In the genomic region with DNA sequence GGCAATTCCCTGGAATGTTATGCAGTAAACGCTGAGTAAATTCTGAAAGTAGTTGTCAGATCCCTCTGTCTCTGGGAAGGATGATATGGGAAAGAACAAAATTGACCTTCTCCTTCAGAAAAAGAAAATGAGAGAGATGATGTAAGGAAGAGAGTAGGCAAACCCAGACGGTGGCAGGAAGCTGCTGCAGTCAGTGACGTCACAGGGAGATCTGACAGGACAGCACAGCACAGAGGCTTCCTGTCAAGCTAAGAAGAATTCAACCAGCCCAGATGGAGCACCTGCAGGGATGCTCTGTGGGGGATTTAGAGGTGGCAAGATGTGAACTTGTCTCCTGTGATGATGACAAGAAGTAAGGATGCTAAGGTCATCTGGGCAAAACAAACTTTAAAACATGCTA, we compare ENCODE assay signal across 19 mouse cellular contexts.
DNase-seq lines count a peak whose midpoint lies in the region; ATAC-seq and TF ChIP-seq lines count a peak whose summit lies in the region.
"Had no signal": no experiment of that assay in that cellular context is flagged by ENCODE, and none has a peak within 500 bp of the region (broad histone marks: within the 10 kb centered on the region; RNA-seq: fewer than 3 reads in every experiment).

No protein-coding gene starts in this region.

- TF ChIP-seq CTCF in thymus, adult 2 months (IDR thresholded peaks at IDR 0.05; ENCODE audit: borderline replicate concordance, control insufficient read depth, extremely low read depth, insufficient read depth, low read length, poor library complexity): no peak

- no peaks in the 10 kb centered on the region for H3K4me1 ChIP-seq in thymus, adult 2 months (replicated peaks; ENCODE audit: control insufficient read depth, insufficient read depth, low read length)
- H3K4me1 ChIP-seq in intestine, embryonic 16.5 days (ENCODE audit: control insufficient read depth, insufficient read depth, low read length): 0 out of 2 replicates have a peak, but pooled peaks cover 4% of the 10 kb centered on the region
- H3K4me1 ChIP-seq: heart, embryonic 15.5 days had no signal

- no peak for ATAC-seq in intestine, embryonic 16.5 days
- ATAC-seq: Patski had no signal

- peak; percentile 7 for DNase-seq in thymus, adult 2 months
- no peak for DNase-seq in thymus, adult 18-20 months
- peak; percentile 20 for DNase-seq in cerebellum, adult 9-10 months
- peak; percentile 35 for DNase-seq in induced T-regulatory cell, adult 2 months (ENCODE audit: low read depth)
- peak; percentile 37 for DNase-seq in thymus, postnatal 4 days
- DNase-seq in embryo, embryonic 10.5 days (ENCODE audit: low spot score): no peak
- no peak for DNase-seq in kidney, postnatal 25 days
- DNase-seq: adrenal gland, postnatal 14 days; gastrocnemius, postnatal 14 days; liver, embryonic 13.5 days had no signal

- no peak for TF ChIP-seq POLR2A in thymus, adult 2 months (IDR thresholded peaks at IDR 0.05; ENCODE audit: control insufficient read depth, extremely low read depth, insufficient read depth, low read length, poor library complexity)

- no peaks in the 10 kb centered on the region for H3K27me3 ChIP-seq in thymus, adult 2 months (ENCODE audit: control insufficient read depth, insufficient read depth, low read length)
- no peaks in the 10 kb centered on the region for H3K27me3 ChIP-seq in intestine, embryonic 16.5 days (replicated peaks; ENCODE audit: control insufficient read depth, insufficient read depth, low read length)
- H3K27me3 ChIP-seq: forebrain, embryonic 12.5 days; heart, embryonic 15.5 days; liver, embryonic 13.5 days; lung, embryonic 15.5 days; midbrain, embryonic 12.5 days; Patski had no signal

- H3K4me3 ChIP-seq in thymus, adult 2 months (ENCODE audit: control insufficient read depth, insufficient read depth, low read length): no peak overlapping the region
- H3K4me3 ChIP-seq in intestine, embryonic 16.5 days (ENCODE audit: low read length): no peak overlapping the region
- H3K4me3 ChIP-seq: forebrain, embryonic 12.5 days; heart, embryonic 15.5 days; hindbrain, embryonic 10.5 days; limb, embryonic 13.5 days; liver, embryonic 13.5 days; lung, embryonic 15.5 days; midbrain, embryonic 12.5 days had no signal

- no peaks in the 10 kb centered on the region for H3K9me3 ChIP-seq in intestine, embryonic 16.5 days (ENCODE audit: control insufficient read depth, low read length)
- H3K9me3 ChIP-seq: forebrain, embryonic 12.5 days; heart, embryonic 15.5 days; hindbrain, embryonic 10.5 days; limb, embryonic 13.5 days; liver, embryonic 13.5 days; lung, embryonic 15.5 days; midbrain, embryonic 12.5 days had no signal

- H3K27ac ChIP-seq in thymus, adult 2 months (ENCODE audit: control insufficient read depth, insufficient read depth, low read length): no peak overlapping the region
- no peak overlapping the region for H3K27ac ChIP-seq in intestine, embryonic 16.5 days (ENCODE audit: low read length)
- H3K27ac ChIP-seq: forebrain, embryonic 12.5 days; heart, embryonic 15.5 days; hindbrain, embryonic 10.5 days; limb, embryonic 13.5 days; liver, embryonic 13.5 days; lung, embryonic 15.5 days; macrophage; midbrain, embryonic 12.5 days had no signal

- no peak overlapping the region for H3K9ac ChIP-seq in intestine, embryonic 16.5 days (ENCODE audit: low read depth, low read length)
- H3K9ac ChIP-seq: forebrain, embryonic 12.5 days; heart, embryonic 15.5 days; limb, embryonic 13.5 days; liver, embryonic 13.5 days; lung, embryonic 15.5 days; midbrain, embryonic 12.5 days had no signal

- no peak overlapping the region for H3K4me2 ChIP-seq in intestine, embryonic 16.5 days (ENCODE audit: low read depth, low read length)
- H3K4me2 ChIP-seq: forebrain, embryonic 12.5 days; heart, embryonic 15.5 days; limb, embryonic 13.5 days; liver, embryonic 13.5 days; lung, embryonic 15.5 days; midbrain, embryonic 12.5 days had no signal

- 46% methylated on average over 3 of the region's 3 CpGs for WGBS in thymus, adult 2 months
- 41% methylated on average over 3 of the region's 3 CpGs for WGBS in intestine, embryonic 16.5 days

- H3K36me3 ChIP-seq in thymus, adult 2 months (ENCODE audit: control insufficient read depth, insufficient read depth, low read length): no peaks in the 10 kb centered on the region
- H3K36me3 ChIP-seq in intestine, embryonic 16.5 days (ENCODE audit: control insufficient read depth, insufficient read depth, low read length): no peaks in the 10 kb centered on the region
- H3K36me3 ChIP-seq: forebrain, embryonic 12.5 days; heart, embryonic 15.5 days; hindbrain, embryonic 10.5 days; limb, embryonic 13.5 days; liver, embryonic 13.5 days; lung, embryonic 15.5 days; midbrain, embryonic 12.5 days had no signal

Comparison
In these comparisons a context has a peak if more than half of its experiments do, and no peak if none do; other contexts are left out.
1. DNase-seq: peak in thymus, adult 2 months (single experiment), cerebellum, adult 9-10 months (single experiment), induced T-regulatory cell, adult 2 months (single experiment) and thymus, postnatal 4 days (single experiment); none in thymus, adult 18-20 months (0 of 2), embryo, embryonic 10.5 days (single experiment) and kidney, postnatal 25 days (0 of 2).